Mouse (Mus musculus) CH12.LX (cell line): ENCODE measurements around the gene Ufd1.

Source experiments
- CTCF ChIP-seq, 2 experiments: IDR thresholded peaks in 1 of 2; conservative IDR thresholded peaks in 1 of 2; 2 replicates each; pipeline ENCODE4 v1.5.1; 2011 to 2012; ENCODE audit warnings: low read depth in 2 of 2, low read length in 2 of 2, improper control_type of control experiment in 1 of 2, inconsistent platforms in 1 of 2, mild to moderate bottlenecking in 1 of 2, moderate library complexity in 1 of 2
- E2F4 ChIP-seq: IDR thresholded peaks from 2 replicates; pipeline ENCODE4 v1.6.1; 2011; ENCODE audit warnings: low read depth, low read length, improper control_type of control experiment; ENCODE audit not compliant: insufficient replicate concordance
- EP300 ChIP-seq: IDR thresholded peaks from 2 replicates; pipeline ENCODE4 v1.6.1; 2011; ENCODE audit warnings: low read length, improper control_type of control experiment
- HCFC1 ChIP-seq: IDR thresholded peaks from 2 replicates; pipeline ENCODE4 v1.6.1; 2012; ENCODE audit warnings: low read depth, mild to moderate bottlenecking, inconsistent platforms, low read length, improper control_type of control experiment
- MAFK ChIP-seq: IDR thresholded peaks from 2 replicates; pipeline ENCODE4 v1.6.1; 2011; ENCODE audit warnings: low read length, improper control_type of control experiment; ENCODE audit not compliant: insufficient replicate concordance
- MXI1 ChIP-seq: IDR thresholded peaks from 2 replicates; pipeline ENCODE4 v1.6.1; 2011; ENCODE audit warnings: mild to moderate bottlenecking, low read depth, low read length, improper control_type of control experiment

- TF ChIP-seq CTCF (conservative IDR thresholded peaks at IDR 0.05 in 1 of 2, IDR thresholded peaks at IDR 0.05 in 1 of 2; ENCODE audit: low read depth in 2 of 2, low read length in 2 of 2) = no peak
- TF ChIP-seq EP300 = no peak
- TF ChIP-seq HCFC1 = no peak
- TF ChIP-seq MXI1 = no peak
- no peak for TF ChIP-seq MAFK
- TF ChIP-seq E2F4 = no peak
These were observed 13.4 kb upstream of the Ufd1 start for GRCm38 (mm10) chr16:18798151-18798550.
